Mouse (Mus musculus) liver, embryonic 14.5 days (tissue): ENCODE measurements around the gene Unk.

ENCODE experiments used
- CTCF ChIP-seq: IDR thresholded peaks from 2 replicates; pipeline ENCODE4 v1.5.1; 2016; ENCODE audit warnings: antibody characterized with exemption, low read depth, control low read depth
- EP300 ChIP-seq: IDR thresholded peaks from 2 replicates; pipeline ENCODE4 v1.6.1; 2016; ENCODE audit warnings: antibody characterized with exemption, low read depth

GRCm38 (mm10) chr11:116004840-116005700 lies 25.1 kb upstream of the Unk start:
- TF ChIP-seq CTCF, result peak; percentile 80
- TF ChIP-seq EP300, result no peak
